Mouse (Mus musculus): Measurements from ENCODE around the gene Adck1.

DNA sequence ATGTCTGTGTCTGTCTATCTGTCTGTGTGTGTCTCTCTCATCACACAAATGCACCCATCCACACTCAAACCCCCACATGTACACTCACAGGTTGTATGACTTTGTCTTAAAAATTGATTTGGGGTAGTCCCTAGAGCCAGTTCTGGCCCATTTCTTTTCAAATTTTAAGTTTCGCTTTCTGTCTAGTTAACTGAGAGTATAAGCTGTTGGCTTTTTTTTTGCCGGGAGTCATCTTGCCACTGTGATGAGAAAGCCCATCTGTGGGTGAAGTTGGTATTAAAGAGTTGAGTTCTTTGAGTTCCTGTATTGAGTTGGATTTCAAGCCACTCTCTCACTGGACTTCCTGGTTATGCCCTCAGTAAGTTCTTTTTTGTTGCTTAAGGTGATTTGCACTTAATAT lies 17.9 kb downstream of the Adck1 start:
- TF ChIP-seq CTCF (IDR thresholded peaks at IDR 0.05) (no peak), EP300 (IDR thresholded peaks at IDR 0.05; ENCODE audit: insufficient read depth, low read depth, low read length) (no peak), POLR2A (IDR thresholded peaks at IDR 0.05; ENCODE audit: insufficient read depth, low read depth, low read length) (no peak)
